Mouse (Mus musculus) urinary bladder, postnatal 4 days (tissue): ENCODE results near the gene Spata5.
A peak's percentile ranks its signal among the peaks of the same experiment; 100 is the strongest.

Experiments
- DNase-seq, 2 experiments: peaks; one replicate each; pipeline ENCODE4 v3.0.0; 2021 to 2022; ENCODE audit warnings: low spot score in 2 of 2

Gene Spata5

GRCm38 (mm10) chr3:37420641-37421040 is 945 bp downstream of the Spata5 start:
- no peak for DNase-seq

- no peak for DNase-seq
Observed at GRCm38 (mm10) chr3:37421179-37421578, 1.5 kb downstream of the Spata5 start.

GRCm38 (mm10) chr3:37426069-37426468 is 6.4 kb downstream of the Spata5 start:
- no peak for DNase-seq

GRCm38 (mm10) chr3:37430359-37430758 is 10.7 kb downstream of the Spata5 start:
- DNase-seq: no peak

- DNase-seq: peak in 1 of 2 experiments; percentile 20
Observed at GRCm38 (mm10) chr3:37439770-37440169, 20.1 kb downstream of the Spata5 start.

- DNase-seq: no peak
Observed at GRCm38 (mm10) chr3:37443409-37443808, 23.7 kb downstream of the Spata5 start.

- no peak for DNase-seq
Observed at GRCm38 (mm10) chr3:37455992-37456391, 36.3 kb downstream of the Spata5 start.

- DNase-seq: no peak
Observed at GRCm38 (mm10) chr3:37468170-37468569, 48.5 kb downstream of the Spata5 start.

- DNase-seq: no peak
Observed at GRCm38 (mm10) chr3:37469353-37469752, 49.7 kb downstream of the Spata5 start.

- no peak for DNase-seq
Observed at GRCm38 (mm10) chr3:37470867-37471266, 51.2 kb downstream of the Spata5 start.

GRCm38 (mm10) chr3:37472461-37472860 is 52.8 kb downstream of the Spata5 start:
- DNase-seq: no peak

GRCm38 (mm10) chr3:37476485-37476884 is 56.8 kb downstream of the Spata5 start:
- DNase-seq: no peak

GRCm38 (mm10) chr3:37477438-37478188 is 57.9 kb downstream of the Spata5 start:
- DNase-seq: no peak

GRCm38 (mm10) chr3:37479771-37480170 is 60.1 kb downstream of the Spata5 start:
- DNase-seq: no peak

GRCm38 (mm10) chr3:37481295-37481694 is 61.6 kb downstream of the Spata5 start:
- no peak for DNase-seq

GRCm38 (mm10) chr3:37482720-37483119 is 63.0 kb downstream of the Spata5 start:
- DNase-seq: no peak

- DNase-seq: no peak
Observed at GRCm38 (mm10) chr3:37483709-37484265, 64.1 kb downstream of the Spata5 start.

GRCm38 (mm10) chr3:37487639-37488038 is 67.9 kb downstream of the Spata5 start:
- no peak for DNase-seq

GRCm38 (mm10) chr3:37488173-37488572 is 68.5 kb downstream of the Spata5 start:
- DNase-seq: no peak

GRCm38 (mm10) chr3:37490025-37490424 is 70.3 kb downstream of the Spata5 start:
- no peak for DNase-seq

GRCm38 (mm10) chr3:37500939-37501338 is 81.2 kb downstream of the Spata5 start:
- no peak for DNase-seq

GRCm38 (mm10) chr3:37502552-37502951 is 82.9 kb downstream of the Spata5 start:
- DNase-seq: no peak

- no peak for DNase-seq
Observed at GRCm38 (mm10) chr3:37503846-37504245, 84.2 kb downstream of the Spata5 start.
